Mouse (Mus musculus) MEL (cell line): ENCODE results near the gene Vac14. TPM values are rescaled to one million over a fixed set of nuclear protein-coding genes. Genes with fewer than 3 reads are reported as not detected.

Experiments used
- DNase-seq: peaks from one replicate; pipeline ENCODE4 v3.0.0; 2011; ENCODE audit warnings: low read depth, low spot score
- H3K27ac ChIP-seq: 2 replicates; pipeline ENCODE4 v1.5.1; 2012; ENCODE audit warnings: low read depth, mild to moderate bottlenecking, control low read depth, low read length, moderate library complexity; ENCODE audit not compliant: control insufficient read depth
- H3K27me3 ChIP-seq, 2 experiments: fragments of 150-350 bp in 1 of 2; sonication (generic) in 1 of 2; 2 replicates each; pipeline ENCODE4 v1.6.1; 2012; ENCODE audit warnings: low read length in 2 of 2, mild to moderate bottlenecking in 2 of 2, improper control_type of control experiment in 1 of 2, moderate library complexity in 1 of 2; ENCODE audit not compliant: insufficient read depth in 2 of 2, control insufficient read depth in 1 of 2
- H3K36me3 ChIP-seq, 2 experiments: 2 replicates each; pipeline ENCODE4 v1.6.1; 2012 to 2014; ENCODE audit warnings: low read length in 2 of 2, improper control_type of control experiment in 1 of 2, inconsistent platforms in 1 of 2, mild to moderate bottlenecking in 1 of 2; ENCODE audit not compliant: insufficient read depth in 2 of 2, control insufficient read depth in 1 of 2
- H3K4me1 ChIP-seq, 2 experiments: fragments of 150-350 bp in 1 of 2; sonication (generic) in 1 of 2; 2 replicates each; pipeline ENCODE4 v1.6.1; 2012; ENCODE audit warnings: low read length in 2 of 2, improper control_type of control experiment in 1 of 2, mild to moderate bottlenecking in 1 of 2; ENCODE audit not compliant: insufficient read depth in 2 of 2, control insufficient read depth in 1 of 2
- H3K4me3 ChIP-seq, 2 experiments: fragments of 150-350 bp in 1 of 2; sonication (generic) in 1 of 2; 2 replicates each; pipeline ENCODE4 v1.5.1; 2012; ENCODE audit warnings: low read depth in 2 of 2, low read length in 2 of 2, mild to moderate bottlenecking in 2 of 2, moderate library complexity in 2 of 2, control low read depth in 1 of 2, improper control_type of control experiment in 1 of 2; ENCODE audit not compliant: control insufficient read depth in 1 of 2, insufficient read depth in 1 of 2
- H3K79me2 ChIP-seq: 2 replicates; pipeline ENCODE4 v1.6.1; 2012; ENCODE audit warnings: mild to moderate bottlenecking, low read length, moderate library complexity; ENCODE audit not compliant: control insufficient read depth, poor library complexity, insufficient read depth
- H3K9ac ChIP-seq: 2 replicates; pipeline ENCODE4 v1.6.1; 2012; ENCODE audit warnings: low read depth, mild to moderate bottlenecking, control low read depth, low read length, moderate library complexity; ENCODE audit not compliant: control insufficient read depth, poor library complexity, severe bottlenecking
- H3K9me3 ChIP-seq: fragments of 150-350 bp; sonication (generic); replicated peaks from 2 replicates; pipeline ENCODE4 v1.6.1; 2012; ENCODE audit warnings: mild to moderate bottlenecking, low read length, improper control_type of control experiment, moderate library complexity; ENCODE audit not compliant: insufficient read depth
- BHLHE40 ChIP-seq: IDR thresholded peaks from 2 replicates; pipeline ENCODE4 v1.6.1; 2012; ENCODE audit warnings: low read depth, mild to moderate bottlenecking, inconsistent platforms, low read length, improper control_type of control experiment, borderline replicate concordance
- CHD2 ChIP-seq: IDR thresholded peaks from 2 replicates; pipeline ENCODE4 v1.6.1; 2011; ENCODE audit warnings: low read length, improper control_type of control experiment
- CTCF ChIP-seq, 3 experiments: IDR thresholded peaks in 2 of 3; conservative IDR thresholded peaks in 1 of 3; 2 replicates each; pipeline ENCODE4 v1.5.1; 2011 to 2012; ENCODE audit warnings: low read length in 3 of 3, low read depth in 2 of 3, mild to moderate bottlenecking in 2 of 3, improper control_type of control experiment in 1 of 3, inconsistent platforms in 1 of 3, mixed read lengths in 1 of 3, moderate library complexity in 1 of 3; ENCODE audit not compliant: control insufficient read depth in 1 of 3, insufficient read depth in 1 of 3, poor library complexity in 1 of 3, severe bottlenecking in 1 of 3
- E2F4 ChIP-seq: IDR thresholded peaks from 2 replicates; pipeline ENCODE4 v1.6.1; 2011; ENCODE audit warnings: low read depth, low read length, improper control_type of control experiment, borderline replicate concordance
- ELF1 ChIP-seq: IDR thresholded peaks from 2 replicates; pipeline ENCODE4 v1.6.1; 2014; ENCODE audit warnings: low read depth, mild to moderate bottlenecking, inconsistent platforms, low read length, improper control_type of control experiment, moderate library complexity
- ETS1 ChIP-seq: IDR thresholded peaks from 2 replicates; pipeline ENCODE4 v1.6.1; 2012; ENCODE audit warnings: low read depth, mild to moderate bottlenecking, inconsistent platforms, low read length, improper control_type of control experiment, moderate library complexity
- GABPA ChIP-seq: IDR thresholded peaks from 2 replicates; pipeline ENCODE4 v1.6.1; 2012; ENCODE audit warnings: low read depth, mild to moderate bottlenecking, inconsistent platforms, low read length, improper control_type of control experiment, moderate library complexity
- HCFC1 ChIP-seq: IDR thresholded peaks from 2 replicates; pipeline ENCODE4 v1.6.1; 2012; ENCODE audit warnings: low read depth, mild to moderate bottlenecking, inconsistent platforms, low read length, improper control_type of control experiment, moderate library complexity
- JUND ChIP-seq: IDR thresholded peaks from 2 replicates; pipeline ENCODE4 v1.6.1; 2011; ENCODE audit warnings: low read depth, mild to moderate bottlenecking, improper control_type of control experiment, low read length
- KAT2A ChIP-seq: conservative IDR thresholded peaks from 2 replicates; pipeline ENCODE4 v1.6.1; 2012; ENCODE audit warnings: low read depth, low read length, improper control_type of control experiment, inconsistent platforms
- MAFK ChIP-seq: IDR thresholded peaks from 2 replicates; pipeline ENCODE4 v1.6.1; 2011; ENCODE audit warnings: low read depth, mild to moderate bottlenecking, low read length, improper control_type of control experiment, borderline replicate concordance
- MAX ChIP-seq: IDR thresholded peaks from 2 replicates; pipeline ENCODE4 v1.6.1; 2011; ENCODE audit warnings: low read length, improper control_type of control experiment
- MEF2A ChIP-seq: IDR thresholded peaks from 2 replicates; pipeline ENCODE4 v1.6.1; 2014; ENCODE audit warnings: low read depth, mild to moderate bottlenecking, inconsistent platforms, low read length, improper control_type of control experiment; ENCODE audit not compliant: poor library complexity, insufficient replicate concordance, severe bottlenecking; ENCODE audit errors: extremely low read depth
- MXI1 ChIP-seq: IDR thresholded peaks from 2 replicates; pipeline ENCODE4 v1.6.1; 2011; ENCODE audit warnings: mild to moderate bottlenecking, low read depth, low read length, improper control_type of control experiment
- MYC ChIP-seq: IDR thresholded peaks from 2 replicates; pipeline ENCODE4 v1.6.1; 2011; ENCODE audit warnings: low read depth, mild to moderate bottlenecking, low read length, improper control_type of control experiment, moderate library complexity
- NRF1 ChIP-seq: IDR thresholded peaks from 2 replicates; pipeline ENCODE4 v1.6.1; 2014; ENCODE audit warnings: low read depth, mild to moderate bottlenecking, inconsistent platforms, low read length, improper control_type of control experiment, moderate library complexity; ENCODE audit not compliant: poor library complexity, insufficient read depth, severe bottlenecking
- POLR2A ChIP-seq, 2 experiments: IDR thresholded peaks; 2 replicates each; pipeline ENCODE4 v1.6.1; 2011 to 2012; ENCODE audit warnings: low read length in 2 of 2, mild to moderate bottlenecking in 2 of 2, control low read depth in 1 of 2, improper control_type of control experiment in 1 of 2, low read depth in 1 of 2, moderate library complexity in 1 of 2; ENCODE audit not compliant: control insufficient read depth in 1 of 2, insufficient read depth in 1 of 2, poor library complexity in 1 of 2
- POLR2AphosphoS2 ChIP-seq: IDR thresholded peaks from 2 replicates; pipeline ENCODE4 v1.6.1; 2011; ENCODE audit warnings: low read length, improper control_type of control experiment
- RAD21 ChIP-seq: IDR thresholded peaks from 2 replicates; pipeline ENCODE4 v1.6.1; 2011; ENCODE audit warnings: mild to moderate bottlenecking, low read depth, low read length, improper control_type of control experiment
- RCOR1 ChIP-seq: IDR thresholded peaks from 2 replicates; pipeline ENCODE4 v1.6.1; 2012; ENCODE audit warnings: low read depth, mild to moderate bottlenecking, inconsistent platforms, low read length, improper control_type of control experiment
- TAL1 ChIP-seq: IDR thresholded peaks from 2 replicates; pipeline ENCODE4 v1.6.1; 2012; ENCODE audit warnings: mild to moderate bottlenecking, inconsistent platforms, low read length, moderate library complexity, mixed read lengths
- USF1 ChIP-seq: IDR thresholded peaks from 2 replicates; pipeline ENCODE4 v1.6.1; 2014; ENCODE audit warnings: low read depth, mild to moderate bottlenecking, inconsistent platforms, low read length, improper control_type of control experiment, moderate library complexity
- ZMIZ1 ChIP-seq: IDR thresholded peaks from 2 replicates; pipeline ENCODE4 v1.6.1; 2012; ENCODE audit warnings: low read depth, mild to moderate bottlenecking, inconsistent platforms, low read length, improper control_type of control experiment, moderate library complexity
- ZNF384 ChIP-seq: IDR thresholded peaks from 2 replicates; pipeline ENCODE4 v1.6.1; 2012; ENCODE audit warnings: low read depth, mild to moderate bottlenecking, inconsistent platforms, low read length, improper control_type of control experiment
- polyA plus RNA-seq, 2 experiments: library from polyadenylated mRNA; stranded (reverse) in 1 of 2; unstranded in 1 of 2; fragments of >175 nt in 1 of 2; fragments of >200 nt in 1 of 2; gene quantifications; 2 replicates each; pipeline versions ENCODE4 v1.2.1 to v1.2.4; 2012; ENCODE audit warnings: low replicate concordance in 2 of 2, low read depth in 1 of 2; ENCODE audit not compliant: insufficient read length in 2 of 2, insufficient read depth in 1 of 2, missing spikeins in 1 of 2
- total RNA-seq: library from RNA; depleted of rRNA; stranded (reverse); fragments of 300-350 nt; gene quantifications from 2 replicates; pipeline ENCODE4 v1.2.3, GENCODE M21; 2012

Vac14 gene
- total and polyA plus RNA-seq, 3 experiments: 31.7 to 86.0 TPM; not detected in 1

DNA sequence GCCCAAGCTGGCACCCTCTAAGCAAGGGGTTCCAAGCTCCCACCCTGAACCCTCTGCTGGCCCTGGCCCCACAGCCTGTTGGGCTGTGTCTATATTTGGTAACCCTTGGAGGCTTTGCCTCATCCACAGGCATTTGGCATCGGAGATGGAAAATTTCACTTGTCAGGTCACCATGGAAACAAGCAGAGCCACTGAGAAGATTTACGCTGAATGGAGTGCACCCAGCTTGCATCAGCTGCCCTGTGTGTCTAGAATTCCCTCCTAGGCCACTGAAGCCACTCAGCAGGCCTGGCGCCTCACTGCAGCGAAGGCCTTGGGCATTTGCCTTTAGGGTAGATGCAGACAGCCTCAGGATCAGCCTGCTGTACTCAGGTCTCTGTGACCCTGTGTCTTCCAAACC lies 97.7 kb downstream of the Vac14 start:
- DNase-seq: no peak
- Histone ChIP-seq H3K79me2 (no peaks in the 10 kb centered on the region), H3K4me3 (no peak overlapping the region), H3K27me3 (no peaks in the 10 kb centered on the region), H3K9ac (no peak overlapping the region), H3K36me3 (no peaks in the 10 kb centered on the region), H3K9me3 (no peaks in the 10 kb centered on the region), H3K27ac (no peak overlapping the region), H3K4me1 (no peaks in the 10 kb centered on the region)
- TF ChIP-seq MAX: no peak
- TF ChIP-seq KAT2A: no peak
- TF ChIP-seq CTCF (IDR thresholded peaks at IDR 0.05 in 2 of 3, conservative IDR thresholded peaks at IDR 0.05 in 1 of 3; ENCODE audit: control insufficient read depth in 1 of 3, insufficient read depth in 1 of 3, low read depth in 2 of 3, low read length in 3 of 3, poor library complexity in 1 of 3, severe bottlenecking in 1 of 3): no peak
- TF ChIP-seq CHD2: no peak
- TF ChIP-seq ELF1: no peak
- no peak for TF ChIP-seq POLR2A (IDR thresholded peaks at IDR 0.05; ENCODE audit: control insufficient read depth in 1 of 2, insufficient read depth in 1 of 2, low read depth in 1 of 2, low read length in 2 of 2, poor library complexity in 1 of 2)
- TF ChIP-seq NRF1: no peak
- no peak for TF ChIP-seq USF1
- TF ChIP-seq ZNF384: no peak
- no peak for TF ChIP-seq ETS1

DNA sequence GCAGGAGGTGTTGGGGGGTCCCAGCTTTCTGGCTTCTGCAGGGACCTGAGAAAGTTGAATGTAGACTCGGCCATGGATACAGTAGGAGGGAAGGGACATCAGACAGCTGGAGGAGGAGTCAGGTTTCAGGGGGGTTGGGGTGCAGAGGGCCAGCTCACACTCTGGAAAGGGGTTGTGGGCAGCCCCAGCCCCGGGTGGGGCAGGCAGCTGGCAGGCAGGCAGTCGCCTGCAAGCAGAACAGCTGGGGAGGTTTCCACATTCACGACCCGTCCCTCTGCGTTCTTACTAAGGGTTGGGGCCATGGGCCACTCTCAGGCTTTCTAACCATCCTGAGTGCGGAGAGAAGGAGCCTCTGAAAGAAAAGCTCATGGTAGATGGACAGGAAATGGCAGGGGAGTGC lies 98.7 kb downstream of the Vac14 start:
- H3K79me2 ChIP-seq: peaks cover 2% of the 10 kb centered on the region; the same call in 1 of the 2 replicates
- no peak overlapping the region for H3K27ac ChIP-seq
- no peaks in the 10 kb centered on the region for H3K27me3 ChIP-seq
- TF ChIP-seq POLR2A (IDR thresholded peaks at IDR 0.05; ENCODE audit: control insufficient read depth in 1 of 2, insufficient read depth in 1 of 2, low read depth in 1 of 2, low read length in 2 of 2, poor library complexity in 1 of 2) (no peak), HCFC1 (no peak), MAX (no peak), MYC (no peak), RCOR1 (no peak), CTCF (IDR thresholded peaks at IDR 0.05 in 2 of 3, conservative IDR thresholded peaks at IDR 0.05 in 1 of 3; ENCODE audit: control insufficient read depth in 1 of 3, insufficient read depth in 1 of 3, low read depth in 2 of 3, low read length in 3 of 3, poor library complexity in 1 of 3, severe bottlenecking in 1 of 3) (no peak), MEF2A (no peak), RAD21 (no peak), NRF1 (no peak), POLR2AphosphoS2 (no peak), GABPA (no peak), MAFK (no peak), JUND (no peak), TAL1 (no peak), MXI1 (no peak), ZMIZ1 (no peak), ETS1 (no peak), E2F4 (no peak), BHLHE40 (no peak), ELF1 (no peak)
- H3K9ac ChIP-seq: no peak overlapping the region
- H3K36me3 ChIP-seq: no peaks in the 10 kb centered on the region
- H3K4me1 ChIP-seq: peaks cover 0 to 2% of the 10 kb centered on the region in 2 experiments; a peak in 1 of 4 replicates
- H3K4me3 ChIP-seq: no peak overlapping the region
- DNase-seq: no peak
- H3K9me3 ChIP-seq: no peaks in the 10 kb centered on the region
